13 mouse cellular contexts compared by ENCODE assay signal in the genomic region with DNA sequence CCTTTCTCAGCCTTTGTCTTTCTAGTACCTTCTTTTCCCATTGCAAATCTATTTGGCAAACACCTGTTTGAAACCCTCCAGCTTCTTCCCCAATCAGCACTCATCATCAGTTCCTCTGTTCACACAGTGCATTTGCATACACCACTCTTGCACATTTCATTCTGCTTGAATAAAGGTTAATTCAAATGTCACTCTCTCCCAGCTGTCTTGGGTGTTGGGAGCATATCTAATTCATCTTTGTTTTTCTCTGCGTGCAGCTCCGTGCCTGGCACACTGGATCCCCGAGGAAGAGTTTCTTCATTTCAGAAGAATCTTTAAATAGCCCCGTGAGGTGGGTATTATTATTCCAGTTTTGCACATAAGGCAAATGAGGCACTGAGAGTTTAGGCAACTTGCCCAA. TPM values are rescaled to one million over a fixed set of nuclear protein-coding genes. Genes with fewer than 3 reads are reported as not detected.
"Had no signal": no experiment of that assay in that cellular context is flagged by ENCODE, and none has a peak within 500 bp of the region (broad histone marks: within the 10 kb centered on the region; RNA-seq: fewer than 3 reads in every experiment).

No protein-coding gene starts in this region.

- H3K4me2 ChIP-seq: limb, embryonic 12.5 days; liver, embryonic 13.5 days; midbrain, embryonic 13.5 days had no signal

- H3K9me3 ChIP-seq: limb, embryonic 12.5 days; liver, embryonic 13.5 days; midbrain, embryonic 13.5 days had no signal

- H3K27me3 ChIP-seq: liver, embryonic 13.5 days; midbrain, embryonic 13.5 days had no signal

- ATAC-seq: midbrain, embryonic 13.5 days had no signal

- H3K4me3 ChIP-seq: layer of hippocampus, adult 2 months; limb, embryonic 12.5 days; liver, embryonic 13.5 days; midbrain, embryonic 13.5 days had no signal

- DNase-seq: kidney, postnatal 10 days; kidney, postnatal 4 days; liver; liver, embryonic 13.5 days; lung, adult 18-20 months; right cerebral cortex, adult 18-20 months; right cerebral cortex, postnatal 25 days; thymus, adult 18-20 months; thymus, postnatal 14 days had no signal

- H3K4me1 ChIP-seq: limb, embryonic 12.5 days; liver, embryonic 13.5 days had no signal

- H3K9ac ChIP-seq: limb, embryonic 12.5 days; liver, embryonic 13.5 days; midbrain, embryonic 13.5 days had no signal

- H3K27ac ChIP-seq: layer of hippocampus, adult 2 months; limb, embryonic 12.5 days; liver, embryonic 13.5 days; midbrain, embryonic 13.5 days had no signal

- H3K36me3 ChIP-seq: limb, embryonic 12.5 days; liver, embryonic 13.5 days; midbrain, embryonic 13.5 days had no signal

RNA-seq across cellular contexts. Expression of a gene that starts 20.8 kb away (rescaled TPM):
- polyA plus RNA-seq: liver, embryonic 13.5 days; lung, embryonic 16.5 days had no signal
